Mouse (Mus musculus): ENCODE measurements around the gene Hbb-bs.
"Not testable (repeated sequence)": the region's sequence is repeated elsewhere in the genome, so short reads cannot be mapped to it uniquely, and the experiment has no call there.

Hbb-bs gene

GRCm38 (mm10) chr7:103827808-103828207 lies at the start of gene Hbb-bs:
TSS of gene Hbb-bs (minus strand) at chr7:103828096.
- DNase-seq (ENCODE audit: low read depth, low spot score) = no peak

- no peak for DNase-seq (ENCODE audit: low read depth, low spot score)
Observed at GRCm38 (mm10) chr7:103877093-103877492, 49.2 kb upstream of the Hbb-bs start.

- no peak for DNase-seq (ENCODE audit: low read depth, low spot score)
Observed at GRCm38 (mm10) chr7:103874451-103874850, 46.6 kb upstream of the Hbb-bs start.

- no peak for DNase-seq (ENCODE audit: low read depth, low spot score)
Observed at GRCm38 (mm10) chr7:103873064-103873463, 45.2 kb upstream of the Hbb-bs start.

DNA sequence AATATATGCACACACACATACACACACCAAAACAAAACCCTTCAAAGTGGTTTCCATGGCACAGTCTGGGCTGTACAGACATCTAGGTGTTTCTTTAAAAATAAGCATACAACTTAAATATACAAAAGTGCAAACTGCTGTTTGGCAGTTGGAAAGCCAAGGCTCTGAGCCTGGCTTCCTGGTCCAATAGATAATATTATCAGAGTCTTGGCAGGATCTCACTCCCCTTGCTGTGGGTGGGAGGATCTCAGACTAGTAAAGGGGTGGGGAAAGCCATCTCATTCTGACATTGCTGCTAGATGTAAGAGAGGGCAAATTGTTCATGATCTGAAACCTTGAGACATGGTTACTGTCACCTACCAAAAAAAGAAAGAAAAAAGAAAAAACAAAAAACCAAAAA lies 42.8 kb upstream of the Hbb-bs start:
- DNase-seq (ENCODE audit: low read depth, low spot score) = no peak

- DNase-seq (ENCODE audit: low read depth, low spot score) = no peak
Observed at GRCm38 (mm10) chr7:103865716-103866115, 37.8 kb upstream of the Hbb-bs start.

DNA sequence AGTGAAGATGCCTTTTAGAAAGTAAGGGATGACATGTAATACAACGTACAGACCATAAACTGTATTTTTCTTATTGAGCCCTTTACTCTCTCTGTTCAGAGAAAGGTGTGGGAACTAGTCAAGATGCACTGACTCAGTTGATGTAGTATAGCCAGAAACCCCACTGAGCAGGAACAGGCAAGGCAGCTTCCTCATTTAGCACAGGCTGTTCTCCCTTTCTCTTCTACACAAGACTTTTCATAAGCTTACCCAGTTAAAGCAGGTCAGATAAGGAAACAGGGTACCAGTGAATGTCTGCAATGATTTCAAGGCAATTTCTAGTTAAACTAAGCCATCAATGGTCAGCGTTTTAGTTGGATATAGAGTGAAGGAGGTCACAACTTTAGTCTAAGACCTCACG lies 33.6 kb upstream of the Hbb-bs start:
- no peak for DNase-seq (ENCODE audit: low read depth, low spot score)

GRCm38 (mm10) chr7:103860855-103861254 lies 33.0 kb upstream of the Hbb-bs start:
- DNase-seq (ENCODE audit: low read depth, low spot score) = peak; percentile 49

DNA sequence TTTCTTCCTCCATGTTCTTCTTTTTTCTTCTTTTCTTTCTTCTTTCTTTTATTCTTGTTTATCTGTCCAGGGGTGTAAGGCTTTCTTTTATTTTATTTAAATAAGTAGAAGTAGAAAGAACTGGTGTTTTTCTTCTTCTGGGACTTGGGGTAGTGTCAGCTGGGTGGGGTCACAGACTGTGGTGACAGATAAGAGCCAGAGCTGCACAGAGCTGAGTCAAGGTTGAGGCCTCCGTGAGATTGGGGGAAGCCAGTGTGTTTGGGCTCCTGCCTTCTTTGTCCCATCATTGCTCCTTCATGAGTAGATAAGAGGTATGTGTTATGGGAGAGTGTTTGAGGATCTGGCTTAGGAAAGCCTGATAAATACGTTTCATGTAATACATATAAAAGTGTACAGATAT lies 31.2 kb upstream of the Hbb-bs start:
- no peak for DNase-seq (ENCODE audit: low read depth, low spot score)

- DNase-seq (ENCODE audit: low read depth, low spot score) = no peak
Observed at GRCm38 (mm10) chr7:103854669-103855068, 26.8 kb upstream of the Hbb-bs start.

- DNase-seq (ENCODE audit: low read depth, low spot score) = no peak
Observed at GRCm38 (mm10) chr7:103853090-103853489, 25.2 kb upstream of the Hbb-bs start, which contains the start of gene Hbb-y. TSS of gene Hbb-y (minus strand) at chr7:103853216.

GRCm38 (mm10) chr7:103844525-103845325 lies 16.8 kb upstream of the Hbb-bs start:
- no peak for DNase-seq (ENCODE audit: low read depth, low spot score)

DNA sequence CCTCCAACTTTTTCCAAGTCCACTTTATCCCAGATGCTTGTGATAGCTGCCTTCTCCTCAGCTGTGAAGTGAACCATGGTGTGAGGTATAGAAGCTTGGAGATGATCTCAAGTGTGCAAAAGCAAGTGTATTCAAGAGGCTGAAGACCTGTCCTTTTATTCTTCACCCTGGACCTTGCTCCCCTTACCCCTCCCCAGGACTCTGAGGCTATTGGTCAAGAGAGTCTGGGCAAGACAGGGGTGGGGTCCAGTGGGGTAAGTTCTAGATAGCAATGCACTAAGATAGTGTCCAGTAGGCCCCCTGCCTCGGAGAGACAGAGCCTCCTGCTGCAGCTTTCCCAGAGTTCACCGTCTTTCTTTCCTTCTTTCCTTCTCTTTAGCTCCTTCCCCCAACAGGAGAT lies 15.1 kb upstream of the Hbb-bs start, which contains the start of gene Hbb-bh1:
Gene Hbb-bh1 (minus strand): TSS at position 131 of the 400 bp plus-strand sequence.
- no peak for DNase-seq (ENCODE audit: low read depth, low spot score)

DNA sequence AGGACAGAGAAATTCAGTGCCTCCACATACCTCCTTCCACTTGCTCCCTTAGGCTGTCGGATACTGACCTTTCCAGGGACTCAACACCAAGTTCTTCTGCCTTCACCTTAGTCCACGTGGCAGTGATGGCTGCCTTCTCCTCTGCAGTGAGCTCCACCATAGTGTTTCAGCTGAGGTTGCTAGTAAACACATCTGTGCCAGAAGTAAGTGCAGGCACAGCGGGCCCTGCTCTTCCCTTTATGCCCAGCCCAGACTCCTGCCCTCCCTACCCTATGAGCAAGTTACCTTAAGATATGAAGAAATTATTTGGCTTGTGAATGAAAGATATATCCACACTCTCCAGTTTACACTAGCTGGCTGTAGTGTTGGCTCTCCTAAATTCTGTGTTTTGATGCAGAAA lies 12.4 kb upstream of the Hbb-bs start, which contains the start of gene Hbb-bh2:
Gene Hbb-bh2 (minus strand): TSS at position 253 of the 400 bp plus-strand sequence.
- no peak for DNase-seq (ENCODE audit: low read depth, low spot score)

DNA sequence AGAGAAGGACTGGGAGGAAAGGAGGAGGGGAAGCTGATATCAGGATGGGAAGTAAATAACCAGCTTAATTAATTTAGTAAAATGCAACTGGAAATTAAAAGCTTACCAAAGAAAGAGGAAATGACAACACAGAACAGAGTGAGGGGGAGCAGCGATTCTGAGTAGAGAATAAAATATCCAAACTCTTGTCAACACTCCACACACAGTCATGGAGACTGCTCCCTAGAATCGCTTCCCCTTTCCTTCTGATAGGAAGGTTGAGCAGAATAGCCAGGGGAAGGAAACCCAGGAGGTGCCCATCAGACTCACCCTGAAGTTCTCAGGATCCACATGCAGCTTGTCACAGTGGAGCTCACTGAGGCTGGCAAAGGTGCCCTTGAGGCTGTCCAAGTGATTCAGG lies 757 bp downstream of the Hbb-bs start:
- not testable (repeated sequence) for DNase-seq (ENCODE audit: low read depth, low spot score)

DNA sequence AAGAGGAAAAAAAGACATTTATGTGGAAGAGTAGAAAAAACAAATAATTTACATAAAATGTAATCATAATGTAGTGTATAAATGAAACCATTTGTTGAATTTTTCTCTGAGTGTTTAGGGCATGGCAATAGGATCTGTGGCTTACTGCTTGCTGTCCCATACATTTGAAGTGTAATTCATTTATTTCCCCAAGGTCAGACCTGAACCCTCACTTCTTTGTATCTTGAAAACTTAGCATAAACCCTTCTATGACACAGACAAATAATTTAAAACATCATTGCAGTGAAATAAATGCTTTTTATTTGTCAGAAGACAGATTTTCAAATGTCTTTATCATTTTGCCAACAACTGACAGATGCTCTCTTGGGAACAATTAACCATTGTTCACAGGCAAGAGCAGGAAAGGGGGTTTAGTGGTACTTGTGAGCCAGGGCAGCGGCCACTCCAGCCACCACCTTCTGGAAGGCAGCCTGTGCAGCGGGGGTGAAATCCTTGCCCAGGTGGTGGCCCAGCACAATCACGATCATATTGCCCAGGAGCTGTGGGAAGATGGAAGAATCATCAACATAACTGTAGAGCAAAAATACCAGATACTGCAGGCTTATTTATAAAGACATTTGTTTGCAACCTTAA lies 1.5 kb downstream of the Hbb-bs start:
- no peak for DNase-seq (ENCODE audit: low read depth, low spot score)

GRCm38 (mm10) chr7:103825536-103826254 lies 2.2 kb downstream of the Hbb-bs start:
- DNase-seq (ENCODE audit: low read depth, low spot score) = no peak

- DNase-seq (ENCODE audit: low read depth, low spot score) = no peak
Observed at GRCm38 (mm10) chr7:103824597-103824996, 3.3 kb downstream of the Hbb-bs start.

GRCm38 (mm10) chr7:103815085-103815484 lies 12.8 kb downstream of the Hbb-bs start:
- not testable (repeated sequence) for DNase-seq (ENCODE audit: low read depth, low spot score)

- no peak for DNase-seq (ENCODE audit: low read depth, low spot score)
Observed at GRCm38 (mm10) chr7:103813766-103814165, 14.1 kb downstream of the Hbb-bs start, which contains the start of gene Hbb-bt. TSS of gene Hbb-bt (minus strand) at chr7:103813996.

- DNase-seq (ENCODE audit: low read depth, low spot score) = not testable (repeated sequence)
Observed at GRCm38 (mm10) chr7:103813152-103813551, 14.7 kb downstream of the Hbb-bs start.

DNA sequence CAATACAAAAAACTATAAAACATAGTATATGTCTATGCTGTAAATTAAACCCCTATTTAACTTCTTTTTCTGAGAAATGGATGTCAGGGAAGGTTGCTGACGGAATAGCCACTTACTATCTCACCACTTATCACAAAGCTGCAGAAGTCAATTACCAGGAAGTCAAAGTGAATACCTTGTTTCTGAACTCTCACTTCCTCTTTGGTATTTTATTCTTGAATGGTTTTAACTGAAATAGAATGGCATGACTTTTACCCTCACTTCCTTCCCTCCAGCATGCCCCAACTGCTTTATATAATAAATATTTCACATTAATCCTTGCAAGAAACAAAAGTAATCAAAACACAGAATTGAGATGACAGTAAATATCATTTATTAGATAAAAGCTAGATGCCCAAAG lies 15.7 kb downstream of the Hbb-bs start:
- DNase-seq (ENCODE audit: low read depth, low spot score) = no peak

Data from mesoderm, embryonic 11.5 days (tissue).